Mouse (Mus musculus) ovary, postnatal 14 days (tissue): ENCODE data around the gene Gm17387.
A peak's percentile ranks its signal among the peaks of the same experiment; 100 is the strongest.

ENCODE experiments used
- DNase-seq: peaks from one replicate; pipeline ENCODE4 v3.0.0; 2022; ENCODE audit warnings: low spot score

The Gm17387 gene

DNA sequence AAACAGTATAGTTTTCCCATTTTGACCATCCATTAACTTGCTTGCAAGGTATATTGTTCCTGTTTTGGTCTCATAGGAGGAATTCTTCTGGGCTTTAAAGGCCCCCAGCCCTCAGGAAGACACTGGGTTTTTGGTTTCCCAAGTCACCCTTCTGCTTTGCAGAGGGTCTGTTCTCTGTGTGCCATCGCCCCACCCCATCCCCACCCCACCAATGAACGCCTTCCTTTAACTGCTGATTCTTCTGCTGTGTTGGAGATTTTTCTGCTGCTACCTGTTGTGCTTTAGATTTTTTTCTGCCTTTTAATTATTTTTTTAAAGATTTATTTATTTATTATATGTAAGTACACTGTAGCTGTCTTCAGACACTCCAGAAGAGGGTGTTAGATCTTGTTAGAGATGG, at the start of gene Gm17387:
Gene Gm17387 (plus strand): TSS at position 301 of the 400 bp plus-strand sequence.
- DNase-seq, result no peak

DNA sequence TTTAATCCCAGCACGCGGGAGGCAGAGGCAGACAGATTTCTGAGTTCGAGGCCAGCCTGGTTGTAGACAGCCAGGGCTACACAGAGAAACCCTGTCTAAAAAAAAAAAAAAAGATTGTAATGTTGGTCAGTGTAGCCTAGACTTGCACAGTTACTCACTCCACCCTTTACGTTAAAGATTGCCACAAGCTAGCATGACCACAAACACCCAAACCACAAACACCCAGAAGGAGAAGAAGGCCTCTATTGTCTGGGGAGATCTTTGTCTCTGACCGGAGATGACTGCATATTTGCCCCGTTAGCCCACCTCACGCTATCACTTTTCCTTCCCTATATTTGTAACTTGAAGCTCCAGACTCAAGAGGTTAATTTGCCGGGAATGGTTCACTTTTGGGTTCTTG, 47.2 kb upstream of the Gm17387 start:
- no peak for DNase-seq

- DNase-seq, result no peak
Observed at GRCm38 (mm10) chr7:140982971-140983370, 46.0 kb upstream of the Gm17387 start.

DNA sequence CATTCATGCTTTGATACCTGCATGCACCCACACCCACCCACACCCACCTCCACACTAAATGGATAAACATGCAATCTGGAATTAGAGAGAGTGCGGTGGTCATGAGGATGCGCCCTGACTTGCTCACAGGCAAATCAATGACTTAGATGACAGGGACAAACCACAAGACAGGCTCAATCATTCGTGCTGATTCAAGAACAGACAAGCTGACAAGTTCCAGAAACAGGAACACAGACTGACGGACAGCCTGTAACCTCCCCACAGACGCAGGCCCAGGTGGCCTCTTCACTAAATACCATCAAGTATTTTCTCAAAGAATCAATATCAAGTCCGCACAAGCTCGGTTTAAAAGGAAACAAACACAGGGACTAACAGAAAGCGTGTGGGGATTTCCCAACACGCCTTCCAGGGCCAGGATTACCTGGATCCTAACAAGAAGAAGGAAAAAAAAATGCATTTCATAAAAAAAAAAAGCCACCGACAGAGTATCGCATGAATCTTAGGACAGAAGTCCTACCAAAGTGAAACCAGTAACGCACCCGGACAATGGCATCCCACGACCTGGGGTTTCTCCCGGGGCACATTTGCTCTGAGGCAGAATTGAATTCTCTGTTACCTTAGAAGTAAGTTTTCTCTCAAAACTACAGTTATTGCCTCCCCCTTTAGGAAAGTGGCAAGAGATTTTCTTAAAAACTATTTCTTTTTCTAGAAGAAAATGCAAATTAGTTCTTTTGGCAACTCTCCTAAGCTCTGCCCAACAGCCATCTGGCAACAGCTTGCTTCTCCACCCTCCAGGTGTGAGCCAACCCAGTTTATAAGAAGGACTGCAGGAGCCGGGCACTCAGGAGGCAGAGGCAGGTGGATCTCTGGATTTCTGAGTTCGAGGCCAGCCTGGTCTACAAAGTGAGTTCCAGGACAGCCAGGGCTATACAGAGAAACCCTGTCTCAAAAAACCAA, 41.5 kb upstream of the Gm17387 start:
- DNase-seq, result no peak

GRCm38 (mm10) chr7:140989022-140989421, 39.9 kb upstream of the Gm17387 start:
- DNase-seq, result no peak

- DNase-seq, result no peak
Observed at GRCm38 (mm10) chr7:140990185-140990584, 38.7 kb upstream of the Gm17387 start.

- no peak for DNase-seq
Observed at GRCm38 (mm10) chr7:140990622-140991021, 38.3 kb upstream of the Gm17387 start.

GRCm38 (mm10) chr7:140991117-140991689, 37.7 kb upstream of the Gm17387 start:
- no peak for DNase-seq

- DNase-seq, result no peak
Observed at GRCm38 (mm10) chr7:140997817-140998216, 31.1 kb upstream of the Gm17387 start.

DNA sequence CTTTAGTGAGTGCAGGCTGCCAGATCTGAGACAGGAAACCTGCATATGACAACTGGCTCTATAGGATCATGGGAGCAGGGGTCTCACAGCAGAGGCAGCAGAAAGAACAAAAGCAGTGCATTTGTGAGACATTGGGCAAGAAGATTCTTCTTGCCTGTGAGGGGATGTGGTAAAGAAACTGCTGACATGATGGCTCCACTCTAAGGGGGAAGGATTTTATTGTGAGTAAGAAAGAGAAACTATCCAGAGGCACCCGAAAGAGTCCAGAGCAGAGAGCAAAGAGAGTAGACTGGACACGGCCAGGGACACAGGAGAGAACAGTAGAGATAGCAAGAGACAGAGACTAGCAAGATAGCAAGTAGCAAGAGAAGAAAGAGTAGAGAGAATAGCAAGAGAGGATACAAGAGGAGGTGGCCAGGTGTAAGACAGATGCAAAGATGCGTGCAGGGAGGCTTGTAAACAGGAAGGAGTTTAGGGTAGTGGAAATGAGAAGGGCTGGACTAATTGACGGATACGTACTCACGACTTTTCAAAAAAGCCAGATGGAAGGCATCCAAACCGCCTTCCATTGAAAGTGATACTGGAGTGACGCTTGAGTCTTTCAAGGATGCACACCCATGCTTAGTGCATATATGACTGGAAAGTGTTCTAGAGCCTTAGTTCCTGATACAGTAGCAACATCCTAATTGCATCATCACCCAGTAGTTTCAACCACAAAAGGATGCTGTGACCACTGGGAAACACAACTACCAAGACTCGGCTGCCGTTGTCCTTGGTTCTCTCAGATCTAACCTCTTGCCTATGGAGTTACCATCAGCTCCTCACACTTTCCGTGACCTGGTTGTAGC, 29.9 kb upstream of the Gm17387 start:
- DNase-seq, result no peak

GRCm38 (mm10) chr7:141000881-141001708, 27.8 kb upstream of the Gm17387 start:
- DNase-seq, result no peak

DNA sequence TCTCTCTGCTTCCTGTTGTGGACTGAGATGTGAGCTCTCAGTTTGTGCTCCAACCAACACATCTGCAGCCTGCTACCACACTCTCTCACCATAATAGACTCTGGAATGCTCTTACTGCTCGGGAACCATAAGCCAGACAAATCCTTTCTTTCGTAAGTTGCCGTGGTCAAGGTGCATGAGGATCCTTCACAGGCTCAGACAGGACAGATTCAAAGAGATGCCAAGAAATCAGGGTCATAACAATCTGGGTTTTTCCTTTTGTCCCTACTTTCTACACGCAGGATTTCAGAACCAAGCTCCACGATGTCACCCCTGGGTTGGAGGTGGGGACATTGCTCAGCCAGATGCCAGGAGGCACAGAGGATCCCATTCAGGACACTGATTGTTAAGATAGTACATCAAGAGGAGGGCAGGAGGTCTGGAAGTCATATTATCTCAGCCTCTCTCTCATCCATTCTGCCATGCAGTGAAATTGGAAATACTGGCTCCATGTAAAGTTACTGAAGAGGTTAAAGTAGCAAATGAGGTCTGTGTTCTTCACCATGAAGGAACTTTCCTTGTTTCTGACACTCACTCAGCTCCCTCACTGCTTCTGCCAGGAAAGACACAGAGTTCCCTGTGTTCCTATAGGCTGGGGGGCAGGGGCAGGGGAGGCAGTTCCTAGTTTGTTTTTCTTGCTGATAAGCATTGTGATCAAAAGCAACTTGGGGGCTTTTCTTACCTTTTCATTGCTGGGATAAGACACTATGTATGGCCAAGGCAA, 25.5 kb upstream of the Gm17387 start:
- DNase-seq, result no peak

- DNase-seq, result no peak
Observed at GRCm38 (mm10) chr7:141006446-141006845, 22.5 kb upstream of the Gm17387 start.

GRCm38 (mm10) chr7:141006914-141007313, 22.0 kb upstream of the Gm17387 start:
- DNase-seq, result peak; percentile 51

DNA sequence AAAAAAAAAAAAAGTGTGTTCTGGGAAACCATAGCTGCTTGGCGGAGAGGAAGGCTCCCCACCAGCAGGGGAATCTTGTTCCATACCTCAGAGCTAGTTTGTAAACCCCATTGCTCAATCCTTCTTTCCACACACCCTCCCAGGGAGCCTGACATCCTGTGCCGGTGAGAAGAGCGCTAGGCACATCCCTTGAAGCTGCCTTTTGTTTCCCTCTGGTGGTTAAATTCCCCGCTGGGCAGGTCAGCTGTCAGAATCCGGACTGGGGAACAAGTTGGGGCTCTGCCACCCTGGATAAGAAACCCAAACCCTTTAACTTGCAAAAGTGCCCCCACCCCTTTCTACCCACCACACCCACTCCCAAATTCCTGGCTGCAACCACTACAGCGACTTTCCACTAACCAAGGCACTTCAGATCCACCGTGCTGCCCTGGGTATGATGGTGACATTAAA, 20.6 kb upstream of the Gm17387 start:
- peak; percentile 41 for DNase-seq

GRCm38 (mm10) chr7:141008938-141009660, 19.8 kb upstream of the Gm17387 start:
- DNase-seq, result peak; percentile 81

DNA sequence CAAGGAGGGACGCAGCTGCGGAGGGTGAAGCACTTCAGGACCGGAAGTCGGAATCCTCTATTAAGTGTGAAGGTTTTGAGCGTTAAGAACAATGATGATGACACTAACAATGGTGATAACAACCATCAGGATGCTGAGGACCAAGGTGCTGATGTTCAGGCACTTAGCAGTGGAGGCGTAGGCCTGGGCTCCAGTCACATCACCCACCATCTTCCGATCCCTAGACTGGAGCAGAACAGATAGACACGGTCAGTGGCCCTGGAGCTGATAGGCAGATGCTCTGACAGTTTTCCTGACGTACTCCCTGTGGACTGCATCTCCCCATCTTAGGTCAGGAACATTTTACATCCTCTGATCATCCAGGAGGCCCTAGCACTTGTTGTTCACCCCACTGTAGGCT, 19.3 kb upstream of the Gm17387 start:
- DNase-seq, result no peak

- DNase-seq, result peak; percentile 49
Observed at GRCm38 (mm10) chr7:141010593-141010992, 18.3 kb upstream of the Gm17387 start, which contains the start of gene Ifitm3. Gene Ifitm3 (minus strand): TSS chr7:141010770.

GRCm38 (mm10) chr7:141011238-141011770, 17.6 kb upstream of the Gm17387 start:
- no peak for DNase-seq
